Mouse (Mus musculus) limb, embryonic 14.5 days (tissue): Measurements from ENCODE around the gene Klrc2. TPM values are rescaled to one million over a fixed set of nuclear protein-coding genes. Genes with fewer than 3 reads are reported as not detected.
"Not testable (repeated sequence)": the region's sequence is repeated elsewhere in the genome, so short reads cannot be mapped to it uniquely, and the experiment has no call there.

Experiments
- ATAC-seq: fragments of 200-750 bp; cut with Nextera tagmentation; 2 replicates; pipeline ENCODE4 v1.8.0; 2017; ENCODE audit warnings: low read depth, moderate number of reproducible peaks, moderate TSS enrichment; ENCODE audit not compliant: low FRiP score
- DNase-seq: peaks from one replicate; pipeline ENCODE4 v3.0.0-alpha.2; 2015; ENCODE audit warnings: low spot score
- H3K27ac ChIP-seq: fragments of 300-500 bp; sonication (generic); replicated peaks from 2 replicates; pipeline ENCODE4 v1.5.1; 2014; ENCODE audit warnings: low read depth, mild to moderate bottlenecking, low read length, moderate library complexity, mixed read lengths
- H3K27me3 ChIP-seq: fragments of 300-500 bp; sonication (generic); 2 replicates; pipeline ENCODE4 v1.6.1; 2014; ENCODE audit warnings: low read length, mixed read lengths; ENCODE audit not compliant: control insufficient read depth, insufficient read depth
- H3K36me3 ChIP-seq: fragments of 300-500 bp; sonication (generic); 2 replicates; pipeline ENCODE4 v1.6.1; 2014; ENCODE audit warnings: mild to moderate bottlenecking, low read length, moderate library complexity, mixed read lengths; ENCODE audit not compliant: control insufficient read depth, insufficient read depth
- H3K4me1 ChIP-seq: fragments of 300-500 bp; sonication (generic); 2 replicates; pipeline ENCODE4 v1.6.1; 2014; ENCODE audit warnings: antibody characterized with exemption, low read length, mixed read lengths; ENCODE audit not compliant: control insufficient read depth, insufficient read depth
- H3K4me2 ChIP-seq: fragments of 300-500 bp; sonication (generic); replicated peaks from 2 replicates; pipeline ENCODE4 v1.6.1; 2014; ENCODE audit warnings: low read depth, mild to moderate bottlenecking, low read length, moderate library complexity; ENCODE audit not compliant: severe bottlenecking
- H3K4me3 ChIP-seq: fragments of 300-500 bp; sonication (generic); replicated peaks from 2 replicates; pipeline ENCODE4 v1.5.1; 2014; ENCODE audit warnings: low read length
- H3K9ac ChIP-seq: fragments of 300-500 bp; sonication (generic); 2 replicates; pipeline ENCODE4 v1.6.1; 2014; ENCODE audit warnings: mild to moderate bottlenecking, low read depth, low read length, moderate library complexity; ENCODE audit not compliant: severe bottlenecking
- H3K9me3 ChIP-seq: fragments of 300-500 bp; sonication (generic); 2 replicates; pipeline ENCODE4 v1.6.1; 2016; ENCODE audit warnings: low read length; ENCODE audit not compliant: control insufficient read depth
- POLR2A ChIP-seq: fragments of 200-500 bp; IDR thresholded peaks from 2 replicates; pipeline ENCODE4 v1.8.0; 2012; ENCODE audit warnings: inconsistent platforms, mild to moderate bottlenecking, moderate library complexity, borderline replicate concordance; ENCODE audit not compliant: insufficient read depth, insufficient read length; ENCODE audit errors: extremely low read depth
- WGBS: fragments of 180-500 bp; shearing (Covaris S2); extraction: QIAGEN DNeasy Blood & Tissue Kit; methylation state at CpG from one replicate; pipeline ENCODE4 v1.1.7; 2014; 5-methylcytosine and 5-hydroxymethylcytosine counted together
- polyA plus RNA-seq, 2 experiments: library from polyadenylated mRNA; depleted of rRNA in 1 of 2; stranded (reverse) in 1 of 2; unstranded in 1 of 2; fragments of >200 nt; fragmentation: Nextera tagmentation in 1 of 2; extraction: Ambion mirVana in 1 of 2; gene quantifications; 2 replicates each; pipeline versions ENCODE4 v1.2.1 to v1.2.3; 2012 to 2014

Gene Klrc2
- polyA plus RNA-seq (2012; rRNA removed) (not detected in 2 replicates), polyA plus RNA-seq (2014; fragmentation: Nextera tagmentation; extraction: Ambion mirVana) (not detected in 2 replicates)

DNA sequence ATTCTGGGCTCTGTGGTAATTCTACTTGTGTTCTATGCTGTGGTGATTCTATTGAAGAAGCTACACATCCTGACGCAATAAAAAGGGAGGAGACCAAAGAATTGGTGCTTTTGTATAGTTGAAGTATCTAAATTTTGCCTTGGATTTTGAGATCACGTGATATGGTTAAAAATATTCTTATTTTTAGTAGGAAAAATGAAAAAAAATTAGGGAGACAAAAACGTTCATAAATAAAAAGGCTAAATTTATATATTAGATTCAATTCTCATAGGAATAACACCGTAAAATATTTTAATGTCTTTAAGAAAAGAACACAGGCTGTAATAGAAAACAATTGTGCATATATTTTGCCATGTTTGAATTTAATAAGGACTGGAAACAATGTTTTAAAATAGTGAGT is at the start of gene Klrc2:
Klrc2 (minus strand) TSS at position 101 of the 400 bp plus-strand sequence.
- not testable (repeated sequence) for H3K27me3 ChIP-seq, ATAC-seq, DNase-seq, H3K27ac ChIP-seq, H3K9me3 ChIP-seq, H3K4me1 ChIP-seq, H3K4me3 ChIP-seq, H3K36me3 ChIP-seq, H3K9ac ChIP-seq, H3K4me2 ChIP-seq
- 76% methylated on average over 4 of the region's 4 CpGs for whole genome bisulfite sequencing

DNA sequence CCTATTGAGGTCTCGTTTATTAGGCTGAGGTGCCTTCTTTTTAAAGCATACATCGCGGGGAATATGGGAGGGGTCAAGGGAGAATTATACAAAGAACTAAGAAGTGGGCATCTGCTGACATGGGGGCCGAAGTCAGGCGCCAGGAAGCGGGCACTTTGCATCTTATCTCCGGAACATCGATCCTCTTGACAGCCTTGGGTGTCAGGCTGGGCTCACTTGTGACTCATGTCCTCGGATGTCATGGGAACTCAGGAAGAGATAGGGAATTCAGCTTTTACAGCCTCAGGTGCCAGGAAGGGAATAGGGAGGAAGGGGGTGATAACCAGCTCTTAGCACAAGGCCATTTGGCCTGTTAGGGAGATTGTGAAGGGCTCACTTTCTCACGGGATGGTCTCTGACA is 30.9 kb upstream of the Klrc2 start:
- H3K9ac ChIP-seq, H3K4me1 ChIP-seq, H3K4me2 ChIP-seq, DNase-seq, H3K4me3 ChIP-seq, ATAC-seq, H3K27ac ChIP-seq, H3K36me3 ChIP-seq, H3K27me3 ChIP-seq, H3K9me3 ChIP-seq: not testable (repeated sequence)
- 75% methylated on average over 10 of the region's 10 CpGs for WGBS

DNA sequence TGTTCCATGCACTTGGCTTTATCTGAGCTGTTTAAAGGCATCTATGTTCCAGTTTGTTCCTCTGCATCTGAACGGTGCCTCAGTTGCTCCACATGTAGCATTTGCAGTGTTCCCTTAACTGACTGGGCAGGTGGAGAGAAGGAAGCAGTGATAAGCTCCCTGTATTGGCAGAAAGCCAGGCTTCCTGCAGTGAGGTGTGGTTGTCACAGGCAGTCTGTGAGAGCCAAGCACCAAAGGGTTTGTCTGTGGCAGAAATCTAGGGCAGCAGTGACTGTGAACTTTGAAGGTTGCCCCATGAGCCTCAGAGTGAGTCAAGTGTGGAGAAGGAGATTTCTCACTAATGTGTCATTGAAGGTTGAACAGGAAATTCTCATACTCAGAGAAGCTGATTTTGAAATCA is 19.9 kb upstream of the Klrc2 start:
- DNase-seq = no peak
- Histone ChIP-seq H3K27me3 (no peaks in the 10 kb centered on the region), H3K4me3 (no peak overlapping the region), H3K9ac (no peak overlapping the region), H3K27ac (no peak overlapping the region), H3K36me3 (no peaks in the 10 kb centered on the region), H3K4me1 (no peaks in the 10 kb centered on the region), H3K9me3 (no peaks in the 10 kb centered on the region), H3K4me2 (no peak overlapping the region)
- TF ChIP-seq POLR2A = no peak
- no peak for ATAC-seq
- 76% methylated on average over 1 of the region's 1 CpGs for WGBS

DNA sequence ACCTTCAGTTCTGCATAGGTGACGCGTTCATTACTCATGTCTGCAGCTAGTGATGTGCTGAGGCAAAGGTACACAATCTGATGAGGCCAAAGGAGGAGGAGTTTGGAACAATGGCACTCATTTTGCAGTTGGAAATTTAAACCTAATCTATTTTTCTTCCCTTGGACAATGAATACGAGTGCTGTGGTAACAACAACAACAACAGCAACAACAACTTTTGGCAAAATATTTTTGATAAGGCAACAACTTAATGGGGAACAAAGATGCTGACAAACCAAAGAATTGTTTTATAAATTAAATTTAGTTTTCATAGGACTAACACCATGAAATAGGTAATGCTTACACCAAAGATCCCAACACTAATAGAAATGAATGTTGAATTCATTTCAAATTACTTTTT is 18.4 kb upstream of the Klrc2 start, which contains the start of gene Klrc1:
Klrc1 (minus strand) TSS at position 101 of the 400 bp plus-strand sequence.
- no peaks in the 10 kb centered on the region for H3K36me3 ChIP-seq
- ATAC-seq (no peak), DNase-seq (no peak)
- 82% methylated on average over 3 of the region's 3 CpGs for WGBS
- no peak for TF ChIP-seq POLR2A
- no peak within 1 kb of the TSS for H3K27ac ChIP-seq
- H3K4me1 ChIP-seq = no peaks in the 10 kb centered on the region
- H3K9ac ChIP-seq = no peak within 1 kb of the TSS
- no peak within 1 kb of the TSS for H3K4me2 ChIP-seq
- H3K9me3 ChIP-seq = no peaks in the 10 kb centered on the region
- no peaks in the 10 kb centered on the region for H3K27me3 ChIP-seq
- H3K4me3 ChIP-seq = no peak within 1 kb of the TSS

DNA sequence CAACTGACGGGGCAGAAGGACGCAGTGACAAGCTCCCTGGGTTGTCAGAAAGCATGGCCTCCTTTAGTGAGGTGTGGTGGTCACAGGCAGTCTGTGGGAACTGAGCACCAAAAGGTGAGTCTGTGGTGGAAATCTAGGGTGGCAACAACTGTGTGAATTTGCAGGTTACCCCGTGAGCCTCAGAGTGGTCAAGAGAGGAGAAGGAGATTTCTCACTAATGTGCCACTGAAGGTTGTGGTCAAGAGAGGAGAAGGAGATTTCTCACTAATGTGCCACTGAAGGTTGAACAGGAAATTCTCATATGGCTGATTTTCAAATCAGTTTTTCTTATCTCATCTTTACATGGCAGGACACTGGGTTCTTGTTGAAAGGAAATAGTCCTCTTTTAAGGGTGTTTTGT is 812 bp upstream of the Klrc2 start:
- not testable (repeated sequence) for H3K27ac ChIP-seq, H3K9ac ChIP-seq, H3K4me2 ChIP-seq, H3K36me3 ChIP-seq, ATAC-seq, H3K4me3 ChIP-seq, H3K4me1 ChIP-seq, DNase-seq, H3K27me3 ChIP-seq, H3K9me3 ChIP-seq
- no CpG with 5 or more reads among the region's 3 CpGs for WGBS

DNA sequence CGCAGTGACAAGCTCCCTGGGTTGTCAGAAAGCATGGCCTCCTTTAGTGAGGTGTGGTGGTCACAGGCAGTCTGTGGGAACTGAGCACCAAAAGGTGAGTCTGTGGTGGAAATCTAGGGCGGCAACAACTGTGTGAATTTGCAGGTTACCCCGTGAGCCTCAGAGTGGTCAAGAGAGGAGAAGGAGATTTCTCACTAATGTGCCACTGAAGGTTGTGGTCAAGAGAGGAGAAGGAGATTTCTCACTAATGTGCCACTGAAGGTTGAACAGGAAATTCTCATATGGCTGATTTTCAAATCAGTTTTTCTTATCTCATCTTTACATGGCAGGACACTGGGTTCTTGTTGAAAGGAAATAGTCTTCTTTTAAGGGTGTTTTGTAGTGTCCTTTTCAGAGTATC is 16.4 kb downstream of the Klrc2 start:
- not testable (repeated sequence) for H3K4me1 ChIP-seq, H3K27me3 ChIP-seq, DNase-seq, H3K4me3 ChIP-seq, H3K27ac ChIP-seq, ATAC-seq, H3K9me3 ChIP-seq, H3K36me3 ChIP-seq, H3K4me2 ChIP-seq, H3K9ac ChIP-seq
- WGBS = 60% methylated on average over 1 of the region's 3 CpGs

DNA sequence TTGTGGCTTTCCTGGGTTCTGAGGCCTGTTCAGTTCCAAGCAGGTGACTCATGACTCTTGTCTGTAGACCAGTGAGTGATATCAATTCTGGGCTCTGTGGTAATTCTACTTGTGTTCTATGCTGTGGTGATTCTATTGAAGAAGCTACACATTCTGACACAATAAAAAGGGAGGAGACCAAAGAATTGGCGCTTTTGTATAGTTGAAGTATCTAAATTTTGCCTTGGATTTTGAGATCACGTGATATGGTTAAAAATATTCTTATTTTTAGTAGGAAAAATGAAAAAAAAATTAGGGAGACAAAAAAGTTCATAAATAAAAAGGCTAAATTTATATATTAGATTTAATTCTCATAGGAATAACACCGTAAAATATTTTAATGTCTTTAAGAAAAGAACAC is 17.3 kb downstream of the Klrc2 start, which contains the start of gene Klrc3:
Klrc3 (minus strand) TSS at position 101 of the 400 bp plus-strand sequence.
- H3K4me3 ChIP-seq, H3K27me3 ChIP-seq, ATAC-seq, H3K4me2 ChIP-seq, H3K27ac ChIP-seq, H3K9ac ChIP-seq, H3K9me3 ChIP-seq, H3K4me1 ChIP-seq, DNase-seq, H3K36me3 ChIP-seq: not testable (repeated sequence)
- 80% methylated on average over 3 of the region's 3 CpGs for WGBS

DNA sequence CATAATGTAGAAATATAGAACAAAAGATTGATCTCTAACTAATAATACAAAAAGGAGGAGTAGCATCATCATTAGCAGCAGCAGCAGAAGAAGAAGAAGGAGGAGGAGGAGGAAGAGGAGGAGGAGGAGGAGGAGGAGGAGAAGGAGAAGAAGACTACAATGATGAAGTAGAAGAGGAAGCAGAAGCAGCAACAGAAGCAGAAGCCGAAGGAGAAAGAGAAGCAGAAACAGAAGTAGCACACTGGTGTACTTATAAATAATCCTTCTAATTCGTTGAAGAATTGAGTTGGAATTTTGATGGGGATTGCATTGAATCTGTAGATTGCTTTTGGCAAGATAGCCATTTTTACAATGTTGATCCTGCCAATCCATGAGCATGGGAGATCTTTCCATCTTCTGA is 29.4 kb downstream of the Klrc2 start:
- H3K27me3 ChIP-seq, H3K27ac ChIP-seq, DNase-seq, ATAC-seq, H3K36me3 ChIP-seq, H3K4me3 ChIP-seq, H3K4me1 ChIP-seq, H3K9ac ChIP-seq, H3K4me2 ChIP-seq, H3K9me3 ChIP-seq: not testable (repeated sequence)
- WGBS = 71% methylated on average over 2 of the region's 2 CpGs
